Mouse (Mus musculus) kidney, postnatal 25 days (tissue): ENCODE measurements around the gene Ksr1.

Experiments used
- DNase-seq, 2 experiments: peaks; one replicate each; pipeline ENCODE4 v3.0.0; 2021; ENCODE audit warnings: mixed read lengths in 2 of 2

The Ksr1 gene

GRCm38 (mm10) chr11:78976731-78977510, 169.3 kb downstream of the Ksr1 start:
- DNase-seq: peak in 1 of 2 experiments; percentile 18

GRCm38 (mm10) chr11:78973381-78974150, 172.6 kb downstream of the Ksr1 start:
- peak; percentile 25 to 65 for DNase-seq

GRCm38 (mm10) chr11:78972811-78973351, 173.3 kb downstream of the Ksr1 start:
- peak in 1 of 2 experiments; percentile 25 for DNase-seq

- DNase-seq: no peak
Measured at GRCm38 (mm10) chr11:78972328-78972727, 173.9 kb downstream of the Ksr1 start.

GRCm38 (mm10) chr11:78971746-78972145, 174.5 kb downstream of the Ksr1 start:
- DNase-seq: no peak

GRCm38 (mm10) chr11:78971096-78971495, 175.1 kb downstream of the Ksr1 start:
- DNase-seq: peak in 1 of 2 experiments; percentile 26

GRCm38 (mm10) chr11:78968121-78968520, 178.1 kb downstream of the Ksr1 start:
- DNase-seq: peak in 1 of 2 experiments; percentile 43

GRCm38 (mm10) chr11:78967371-78967770, 178.8 kb downstream of the Ksr1 start:
- DNase-seq: peak; percentile 44 to 76
